Mouse (Mus musculus) mature B cell (primary cell): Measurements from ENCODE around the gene Zbtb43.

Source experiments
- in situ Hi-C: fragments of 300-500 bp; cut with MboI; formaldehyde crosslinking; loops from 2 replicates; pipeline ENCODE4 v1.14.3; 2019

The Zbtb43 gene

GRCm38 (mm10) chr2:33468466-33469097 lies at the start of gene Zbtb43:
Zbtb43 (minus strand) TSS chr2:33468559.
- in situ Hi-C loops: no loop called here

DNA sequence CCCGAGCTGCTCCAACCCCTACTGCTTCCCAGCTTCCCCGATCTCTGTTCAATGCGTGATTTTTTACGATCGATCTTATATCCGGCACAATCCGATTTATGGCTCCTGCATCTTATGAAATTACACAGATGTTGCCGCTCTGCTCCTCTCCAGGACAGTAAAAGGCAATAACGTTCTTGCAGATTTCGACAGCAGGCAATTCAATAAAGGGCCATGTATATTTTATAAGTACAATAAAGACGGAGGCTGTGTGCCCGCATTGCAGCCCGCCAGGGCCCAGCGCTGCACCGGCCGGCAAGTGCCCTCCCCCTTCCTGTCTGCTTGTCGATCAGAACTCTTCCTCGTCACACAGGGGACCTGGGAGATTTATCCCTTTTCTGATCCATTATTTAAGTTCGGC lies 47.5 kb upstream of the Zbtb43 start:
- in situ Hi-C loops: no loop called here

- in situ Hi-C loops: no loop called here
Observed at GRCm38 (mm10) chr2:33515431-33515830, 47.1 kb upstream of the Zbtb43 start.

- in situ Hi-C loops: no loop called here
Observed at GRCm38 (mm10) chr2:33510791-33511190, 42.4 kb upstream of the Zbtb43 start.

- in situ Hi-C loops: no loop called here
Observed at GRCm38 (mm10) chr2:33502602-33503001, 34.2 kb upstream of the Zbtb43 start.

GRCm38 (mm10) chr2:33498280-33498679 lies 29.9 kb upstream of the Zbtb43 start:
- in situ Hi-C loops: no loop called here

- in situ Hi-C loops: no loop called here
Observed at GRCm38 (mm10) chr2:33495654-33496053, 27.3 kb upstream of the Zbtb43 start.

DNA sequence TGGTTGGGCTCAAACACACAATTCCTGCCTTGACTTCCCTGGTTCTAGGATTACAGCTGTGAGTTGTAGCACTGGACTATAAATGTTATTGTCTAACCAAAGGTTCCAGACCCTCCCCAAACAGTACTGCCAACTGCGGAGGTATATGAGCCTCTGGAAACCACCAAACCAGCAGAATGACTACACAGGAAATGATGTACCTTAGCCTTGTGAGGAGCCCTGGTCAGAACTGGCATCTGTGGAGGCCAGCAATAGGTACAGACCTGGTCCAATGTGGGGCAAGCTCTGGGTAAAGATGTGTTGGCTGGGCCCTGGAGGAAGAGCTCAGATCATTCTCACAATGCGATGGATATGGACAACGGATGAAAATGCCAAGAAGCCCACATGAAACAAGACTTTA lies 23.7 kb upstream of the Zbtb43 start:
- in situ Hi-C loops: no loop called here

GRCm38 (mm10) chr2:33489565-33489964 lies 21.2 kb upstream of the Zbtb43 start:
- in situ Hi-C loops: no loop called here

DNA sequence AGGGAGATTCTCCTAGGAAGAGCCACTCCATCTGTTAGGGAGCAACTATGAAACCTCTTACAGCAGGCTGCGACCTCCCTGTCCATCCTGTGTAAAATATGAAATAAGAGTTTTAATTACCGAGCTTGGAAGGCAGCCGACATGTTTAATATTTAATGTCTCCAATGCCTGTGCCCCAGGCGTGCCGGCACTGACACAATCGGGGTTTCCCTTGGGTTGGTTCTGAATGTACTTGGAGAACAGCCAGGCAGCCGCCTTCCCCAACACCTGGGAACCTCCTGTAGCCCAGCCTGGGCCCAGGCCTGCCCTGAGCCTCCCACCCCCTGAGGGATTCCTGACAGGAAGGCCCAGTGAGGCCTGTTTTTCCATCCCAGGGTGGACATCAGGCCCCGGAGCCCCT lies 19.0 kb upstream of the Zbtb43 start:
- in situ Hi-C loops: no loop called here

- in situ Hi-C loops: no loop called here
Observed at GRCm38 (mm10) chr2:33486866-33487265, 18.5 kb upstream of the Zbtb43 start.

DNA sequence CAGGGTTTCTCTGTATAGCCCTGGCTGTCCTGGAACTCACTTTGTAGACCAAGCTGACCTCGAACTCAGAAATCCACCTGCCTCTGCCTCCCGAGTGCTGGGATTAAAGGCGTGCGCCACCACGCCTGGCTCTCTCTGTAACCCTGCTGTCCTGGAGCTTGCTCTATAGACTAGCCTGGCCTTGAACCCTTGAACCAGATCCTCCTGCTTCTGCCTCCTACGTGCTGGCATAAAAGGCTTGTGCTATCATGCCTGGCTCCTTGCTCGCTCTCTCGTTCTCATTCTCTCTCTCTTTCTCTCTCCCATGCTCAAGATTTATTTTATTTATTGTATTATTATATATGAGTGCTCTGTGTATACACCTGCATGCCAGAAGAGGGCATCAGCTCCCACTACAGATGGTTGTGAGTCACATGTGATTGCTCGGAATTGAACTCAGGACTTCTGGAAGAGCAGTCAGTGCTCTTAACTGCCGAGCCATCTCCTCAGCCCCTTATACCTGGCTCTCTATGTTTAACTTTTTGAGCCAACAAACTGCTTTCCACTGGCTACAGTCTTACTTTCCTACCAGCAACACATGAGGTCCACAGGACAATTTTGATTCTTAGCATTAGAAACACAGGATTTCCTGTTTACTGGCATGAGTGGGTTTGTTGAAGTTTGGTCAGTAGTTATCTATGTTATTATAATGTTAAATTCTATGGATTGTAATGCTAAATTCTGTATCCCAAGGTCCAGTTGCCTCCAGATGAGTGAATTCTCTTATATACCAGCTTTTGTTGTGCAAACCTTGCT lies 9.8 kb upstream of the Zbtb43 start:
- in situ Hi-C loops: no loop called here

- in situ Hi-C loops: no loop called here
Observed at GRCm38 (mm10) chr2:33475961-33476360, 7.6 kb upstream of the Zbtb43 start.

- in situ Hi-C loops: no loop called here
Observed at GRCm38 (mm10) chr2:33467546-33468465, 553 bp downstream of the Zbtb43 start.

DNA sequence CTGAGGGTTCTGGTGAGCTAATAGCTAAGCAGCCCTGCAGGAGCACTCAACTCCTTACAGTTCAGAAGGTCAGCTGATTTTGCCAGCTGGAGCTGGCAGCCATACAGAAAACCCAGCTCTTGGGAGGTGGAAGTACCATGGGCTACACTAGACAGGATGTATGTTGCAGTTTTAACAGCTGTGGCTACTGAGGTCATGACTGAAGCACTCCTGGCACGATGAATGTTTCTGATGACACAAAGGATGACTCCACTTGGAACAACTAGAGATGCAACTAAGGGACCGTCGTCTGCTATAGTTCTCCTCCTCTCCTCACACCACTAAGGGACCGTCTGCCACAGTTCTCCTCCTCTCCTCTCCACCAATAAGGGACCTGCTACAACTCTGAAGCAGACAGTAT lies 2.4 kb downstream of the Zbtb43 start:
- in situ Hi-C loops: no loop called here

DNA sequence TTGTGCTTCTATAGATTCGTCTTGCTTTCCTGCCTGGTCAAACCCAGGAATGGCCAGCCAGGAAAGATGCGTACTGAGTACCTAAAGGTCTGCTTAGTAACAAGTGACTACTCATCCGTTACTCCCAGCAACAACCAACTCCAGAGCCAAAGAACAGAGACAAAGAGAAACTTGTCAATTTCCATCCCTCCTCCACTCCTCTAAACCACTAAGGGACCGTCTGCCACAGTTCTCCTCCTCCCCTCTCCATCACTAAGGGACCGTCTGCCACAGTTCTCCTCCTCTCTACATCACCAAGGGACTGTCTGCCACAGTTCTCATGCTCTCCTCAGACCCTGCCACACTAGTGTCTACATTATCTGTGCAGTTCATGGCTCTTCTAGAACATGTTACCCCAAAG lies 3.1 kb downstream of the Zbtb43 start:
- in situ Hi-C loops: no loop called here

DNA sequence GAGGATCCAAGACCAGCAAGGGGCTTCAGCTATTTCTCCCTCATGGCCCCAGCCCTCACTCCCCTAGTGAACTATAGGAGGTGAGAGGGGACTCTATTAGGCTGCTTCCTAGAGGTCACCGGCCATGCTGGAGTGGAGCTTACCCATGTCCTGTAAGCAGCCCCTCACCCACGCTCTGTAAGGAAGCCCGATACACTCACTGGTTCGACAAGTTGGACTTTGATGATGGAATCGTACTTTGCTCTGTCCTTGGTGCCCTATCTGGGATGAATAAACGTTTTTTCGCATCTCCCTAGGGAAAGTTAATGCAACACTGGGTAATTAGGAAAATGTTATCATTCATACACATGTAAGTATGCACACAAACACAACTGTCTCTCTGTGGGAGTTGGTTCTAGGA lies 6.3 kb downstream of the Zbtb43 start:
- in situ Hi-C loops: no loop called here

GRCm38 (mm10) chr2:33461066-33461465 lies 7.3 kb downstream of the Zbtb43 start:
- in situ Hi-C loops: no loop called here

DNA sequence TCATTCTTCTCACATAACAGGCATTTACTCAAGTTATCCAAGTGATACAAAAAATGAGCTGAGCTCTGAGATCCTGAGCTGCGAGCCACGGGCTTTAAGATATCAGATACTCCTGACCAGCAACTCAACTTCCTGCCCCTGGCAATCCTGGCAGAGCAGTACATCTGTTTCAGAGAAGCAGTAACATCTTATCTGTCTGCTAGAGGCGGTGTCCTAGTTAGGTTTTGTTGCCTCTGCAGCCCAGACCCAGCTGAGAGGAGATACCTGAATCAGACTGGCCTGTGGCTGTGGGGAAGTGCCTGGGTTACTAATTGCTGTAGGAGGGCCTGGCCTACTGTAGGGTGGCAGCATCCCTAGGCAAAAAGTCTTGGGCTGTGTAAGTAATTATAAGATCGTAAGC lies 8.7 kb downstream of the Zbtb43 start:
- in situ Hi-C loops: no loop called here

DNA sequence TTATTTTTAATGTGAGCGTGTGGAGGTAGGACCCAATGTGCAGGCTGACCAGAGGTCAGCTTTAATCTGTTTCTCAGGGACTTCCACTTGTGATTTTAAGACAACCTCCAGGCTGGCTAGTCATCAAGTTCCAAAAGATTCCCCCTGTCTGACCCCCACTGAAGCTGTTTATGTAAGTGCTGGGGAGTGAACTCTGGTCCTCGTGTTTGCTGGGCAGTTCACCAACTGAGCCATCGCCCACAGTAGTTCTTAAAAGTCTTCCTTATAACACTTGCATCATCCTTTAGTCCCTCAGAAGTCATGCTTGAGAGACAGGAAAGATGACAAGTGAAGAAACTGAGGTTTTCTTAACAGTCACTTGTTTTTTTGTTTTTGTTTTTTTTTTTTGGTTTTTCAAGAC lies 11.7 kb downstream of the Zbtb43 start:
- in situ Hi-C loops: no loop called here

DNA sequence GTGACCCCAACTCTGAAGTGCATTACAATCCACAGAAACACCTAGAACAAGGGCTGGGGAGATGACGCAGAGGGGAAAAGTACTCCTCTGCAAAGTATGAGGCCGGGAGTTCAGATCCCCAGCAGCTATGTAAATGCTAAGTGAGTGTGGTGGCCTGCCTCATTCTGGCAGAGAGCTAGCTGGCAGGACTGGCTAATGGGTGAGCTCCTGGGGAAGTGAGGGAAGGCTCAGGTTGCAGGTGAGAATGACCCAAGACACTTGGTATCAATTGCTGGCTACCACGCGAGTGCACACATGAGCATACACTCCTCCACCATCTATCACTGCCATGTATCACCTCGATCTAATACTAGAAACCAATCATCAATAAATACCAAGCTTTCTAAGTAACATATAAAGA lies 12.1 kb downstream of the Zbtb43 start:
- in situ Hi-C loops: no loop called here

DNA sequence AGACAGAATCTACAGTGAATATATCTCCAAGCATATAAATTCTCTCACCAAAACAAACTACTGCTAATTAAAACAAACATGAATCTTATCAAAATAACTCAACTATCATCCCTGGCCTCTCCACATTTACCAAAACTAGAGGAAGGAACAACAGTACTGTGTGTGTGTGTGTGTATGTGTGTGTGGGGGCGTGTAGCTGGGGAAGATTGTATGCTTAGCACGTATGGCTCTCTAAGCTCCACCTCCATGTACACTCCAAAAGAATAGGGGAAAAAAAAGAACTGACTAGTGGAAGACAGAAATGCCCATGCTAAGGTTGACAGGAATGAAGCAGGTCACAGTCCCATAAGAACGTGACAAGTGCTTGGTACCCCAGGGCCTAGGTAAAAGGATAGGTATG lies 13.0 kb downstream of the Zbtb43 start:
- in situ Hi-C loops: no loop called here

- in situ Hi-C loops: no loop called here
Observed at GRCm38 (mm10) chr2:33454816-33455215, 13.5 kb downstream of the Zbtb43 start.
